Mouse (Mus musculus) bone marrow, adult 2 months (tissue): ENCODE data around the gene Erich6b.

Experiments
- CTCF ChIP-seq: fragments of 200-500 bp; IDR thresholded peaks from 2 replicates; pipeline ENCODE4 v1.5.1; 2011; ENCODE audit warnings: low read length, control low read depth; ENCODE audit not compliant: control insufficient read depth, insufficient read depth
- POLR2A ChIP-seq: fragments of 200-500 bp; IDR thresholded peaks from 2 replicates; pipeline ENCODE4 v1.6.1; 2011; ENCODE audit warnings: low read depth, mild to moderate bottlenecking, control low read depth, low read length, borderline replicate concordance; ENCODE audit not compliant: control insufficient read depth

DNA sequence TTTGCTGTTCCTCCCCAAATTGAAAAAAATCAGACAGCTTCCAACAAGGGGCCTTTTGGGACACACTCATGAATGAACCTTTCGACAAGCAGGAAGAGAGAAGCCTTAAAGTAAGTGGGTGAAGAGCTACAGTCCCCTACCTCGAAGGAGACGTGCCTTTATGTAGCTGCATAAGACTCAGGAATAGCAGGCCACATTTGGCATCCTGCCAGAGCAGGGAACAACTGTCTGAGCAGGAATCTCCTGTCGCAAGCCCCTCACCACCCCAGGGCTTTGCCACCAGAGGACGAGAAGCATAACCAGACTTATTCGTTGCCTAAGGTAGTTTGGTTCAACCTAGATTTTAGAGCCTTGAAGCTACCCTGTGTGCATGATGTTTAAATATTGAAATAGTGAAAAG, 34.3 kb downstream of the Erich6b start:
- TF ChIP-seq CTCF (no peak), POLR2A (no peak)
